Mouse (Mus musculus): Measurements from ENCODE around the gene Shisa5.

GRCm38 (mm10) chr9:109093786-109094552, 55.6 kb downstream of the Shisa5 start:
- TF ChIP-seq EP300 (IDR thresholded peaks at IDR 0.05; ENCODE audit: low read depth in 1 of 2, low read length in 2 of 2) (no peak), SIN3A (IDR thresholded peaks at IDR 0.05; ENCODE audit: low read length) (no peak), POLR2A (IDR thresholded peaks at IDR 0.05; ENCODE audit: control insufficient read depth in 1 of 2, insufficient read depth in 1 of 2, low read depth in 1 of 2, low read length in 2 of 2, poor library complexity in 1 of 2) (no peak), GATA1 (IDR thresholded peaks at IDR 0.05; ENCODE audit: low read depth, low read length) (no peak), CTCF (IDR thresholded peaks at IDR 0.05 in 2 of 3, conservative IDR thresholded peaks at IDR 0.05 in 1 of 3; ENCODE audit: control insufficient read depth in 1 of 3, insufficient read depth in 1 of 3, low read depth in 2 of 3, low read length in 3 of 3, poor library complexity in 1 of 3, severe bottlenecking in 1 of 3) (no peak), MAX (IDR thresholded peaks at IDR 0.05; ENCODE audit: low read length) (no peak), ETS1 (IDR thresholded peaks at IDR 0.05; ENCODE audit: low read depth, low read length) (no peak), USF1 (IDR thresholded peaks at IDR 0.05; ENCODE audit: low read depth, low read length) (no peak), BHLHE40 (IDR thresholded peaks at IDR 0.05; ENCODE audit: borderline replicate concordance, low read depth, low read length) (no peak), ZKSCAN1 (IDR thresholded peaks at IDR 0.05; ENCODE audit: low read depth, low read length) (no peak), TAL1 (IDR thresholded peaks at IDR 0.05; ENCODE audit: low read length) (no peak)

Data from MEL (cell line).